Mouse (Mus musculus): ENCODE data around the gene St8sia1. TPM values are rescaled to one million over a fixed set of nuclear protein-coding genes. Genes with fewer than 3 reads are reported as not detected.

St8sia1 gene
- polyA plus RNA-seq, 1 experiment: 1.9 TPM

- H3K36me3 ChIP-seq (ENCODE audit: control insufficient read depth, insufficient read depth, low read length): no peaks in the 10 kb centered on the region
- H3K4me3 ChIP-seq (ENCODE audit: extremely low read depth, insufficient read depth, insufficient read length): no peak overlapping the region
- H3K27me3 ChIP-seq (ENCODE audit: control insufficient read depth, insufficient read depth, low read length): no peaks in the 10 kb centered on the region
- peaks cover 12% of the 10 kb centered on the region for H3K4me1 ChIP-seq (ENCODE audit: control insufficient read depth, insufficient read depth, insufficient read length)
- TF ChIP-seq CTCF (IDR thresholded peaks at IDR 0.05; ENCODE audit: extremely low read depth, insufficient read depth, insufficient read length, insufficient replicate concordance): no peak
- TF ChIP-seq POLR2A (IDR thresholded peaks at IDR 0.05; ENCODE audit: low read depth, low read length): no peak
- H3K27ac ChIP-seq (ENCODE audit: insufficient read depth, low read length): no peak overlapping the region
- no peak for DNase-seq (ENCODE audit: low read depth in 1 of 2, low spot score in 2 of 2)
- WGBS: 79% methylated on average over 9 of the region's 9 CpGs
These were observed 75.1 kb downstream of the St8sia1 start for GRCm38 (mm10) chr6:142888970-142889740.

GRCm38 (mm10) chr6:142888346-142888745, 75.9 kb downstream of the St8sia1 start:
- TF ChIP-seq CTCF (IDR thresholded peaks at IDR 0.05; ENCODE audit: extremely low read depth, insufficient read depth, insufficient read length, insufficient replicate concordance) (no peak), POLR2A (IDR thresholded peaks at IDR 0.05; ENCODE audit: low read depth, low read length) (no peak)

GRCm38 (mm10) chr6:142887375-142887774, 76.9 kb downstream of the St8sia1 start:
- H3K36me3 ChIP-seq (ENCODE audit: control insufficient read depth, insufficient read depth, low read length): no peaks in the 10 kb centered on the region
- H3K4me1 ChIP-seq (ENCODE audit: control insufficient read depth, insufficient read depth, insufficient read length): peaks cover 12% of the 10 kb centered on the region
- H3K27ac ChIP-seq (ENCODE audit: insufficient read depth, low read length): no peak overlapping the region
- H3K27me3 ChIP-seq (ENCODE audit: control insufficient read depth, insufficient read depth, low read length): no peaks in the 10 kb centered on the region
- DNase-seq (ENCODE audit: low read depth in 1 of 2, low spot score in 2 of 2): no peak
- 4% methylated on average over 1 of the region's 1 CpGs for WGBS
- H3K4me3 ChIP-seq (ENCODE audit: extremely low read depth, insufficient read depth, insufficient read length): no peak overlapping the region
- TF ChIP-seq POLR2A (IDR thresholded peaks at IDR 0.05; ENCODE audit: low read depth, low read length) (no peak), CTCF (IDR thresholded peaks at IDR 0.05; ENCODE audit: extremely low read depth, insufficient read depth, insufficient read length, insufficient replicate concordance) (no peak)

More at GRCm38 (mm10) chr6:142888346-142888745, 75.9 kb downstream of the St8sia1 start:
- Histone ChIP-seq H3K4me1 (ENCODE audit: control insufficient read depth, insufficient read depth, insufficient read length) (peaks cover 12% of the 10 kb centered on the region), H3K36me3 (ENCODE audit: control insufficient read depth, insufficient read depth, low read length) (no peaks in the 10 kb centered on the region), H3K27ac (ENCODE audit: insufficient read depth, low read length) (no peak overlapping the region), H3K4me3 (ENCODE audit: extremely low read depth, insufficient read depth, insufficient read length) (no peak overlapping the region), H3K27me3 (ENCODE audit: control insufficient read depth, insufficient read depth, low read length) (no peaks in the 10 kb centered on the region)
- DNase-seq (ENCODE audit: low read depth in 1 of 2, low spot score in 2 of 2): no peak
- 79% methylated on average over 6 of the region's 6 CpGs for WGBS

GRCm38 (mm10) chr6:142885364-142886154, 78.7 kb downstream of the St8sia1 start:
- 91% methylated on average over 11 of the region's 11 CpGs for WGBS
- Histone ChIP-seq H3K36me3 (ENCODE audit: control insufficient read depth, insufficient read depth, low read length) (no peaks in the 10 kb centered on the region), H3K4me3 (ENCODE audit: extremely low read depth, insufficient read depth, insufficient read length) (no peak overlapping the region), H3K4me1 (ENCODE audit: control insufficient read depth, insufficient read depth, insufficient read length) (peaks cover 8% of the 10 kb centered on the region), H3K27ac (ENCODE audit: insufficient read depth, low read length) (no peak overlapping the region), H3K27me3 (ENCODE audit: control insufficient read depth, insufficient read depth, low read length) (no peaks in the 10 kb centered on the region)
- no peak for TF ChIP-seq CTCF (IDR thresholded peaks at IDR 0.05; ENCODE audit: extremely low read depth, insufficient read depth, insufficient read length, insufficient replicate concordance)
- no peak for TF ChIP-seq POLR2A (IDR thresholded peaks at IDR 0.05; ENCODE audit: low read depth, low read length)
- no peak for DNase-seq (ENCODE audit: low read depth in 1 of 2, low spot score in 2 of 2)

- TF ChIP-seq POLR2A (IDR thresholded peaks at IDR 0.05; ENCODE audit: low read depth, low read length) (no peak), CTCF (IDR thresholded peaks at IDR 0.05; ENCODE audit: extremely low read depth, insufficient read depth, insufficient read length, insufficient replicate concordance) (no peak)
- peaks cover 8% of the 10 kb centered on the region for H3K4me1 ChIP-seq (ENCODE audit: control insufficient read depth, insufficient read depth, insufficient read length)
- peak in 1 of 2 experiments; percentile 55 for DNase-seq (ENCODE audit: low read depth in 1 of 2, low spot score in 2 of 2)
- 37% methylated on average over 9 of the region's 9 CpGs for WGBS
- no peaks in the 10 kb centered on the region for H3K27me3 ChIP-seq (ENCODE audit: control insufficient read depth, insufficient read depth, low read length)
- H3K27ac ChIP-seq (ENCODE audit: insufficient read depth, low read length): no peak overlapping the region
- H3K4me3 ChIP-seq (ENCODE audit: extremely low read depth, insufficient read depth, insufficient read length): no peak overlapping the region
- no peaks in the 10 kb centered on the region for H3K36me3 ChIP-seq (ENCODE audit: control insufficient read depth, insufficient read depth, low read length)
These were observed 80.1 kb downstream of the St8sia1 start for GRCm38 (mm10) chr6:142884128-142884527.

GRCm38 (mm10) chr6:142880849-142881470, 83.3 kb downstream of the St8sia1 start:
- Histone ChIP-seq H3K27ac (ENCODE audit: insufficient read depth, low read length) (no peak overlapping the region), H3K27me3 (ENCODE audit: control insufficient read depth, insufficient read depth, low read length) (no peaks in the 10 kb centered on the region), H3K36me3 (ENCODE audit: control insufficient read depth, insufficient read depth, low read length) (no peaks in the 10 kb centered on the region), H3K4me3 (ENCODE audit: extremely low read depth, insufficient read depth, insufficient read length) (no peak overlapping the region), H3K4me1 (ENCODE audit: control insufficient read depth, insufficient read depth, insufficient read length) (peaks cover 4% of the 10 kb centered on the region)
- DNase-seq (ENCODE audit: low read depth in 1 of 2, low spot score in 2 of 2): no peak
- no peak for TF ChIP-seq POLR2A (IDR thresholded peaks at IDR 0.05; ENCODE audit: low read depth, low read length)
- no peak for TF ChIP-seq CTCF (IDR thresholded peaks at IDR 0.05; ENCODE audit: extremely low read depth, insufficient read depth, insufficient read length, insufficient replicate concordance)
- WGBS: 89% methylated on average over 8 of the region's 8 CpGs

Data from spleen, adult 2 months (tissue).